Mouse (Mus musculus): ENCODE results near the gene Zfp113. TPM values are rescaled to one million over a fixed set of nuclear protein-coding genes. Genes with fewer than 3 reads are reported as not detected.
A peak's percentile ranks its signal among the peaks of the same experiment; 100 is the strongest.

Gene Zfp113
- polyA plus RNA-seq, 1 experiment from 2014 or later, result 25.5 TPM

- H3K4me3 ChIP-seq (ENCODE audit: low read depth, low read length), result peak within 1 kb of the TSS; percentile 83
- H3K4me2 ChIP-seq (ENCODE audit: low read depth), result peak within 1 kb of the TSS; percentile 60
- peaks cover 17% of the 10 kb centered on the region for H3K36me3 ChIP-seq (ENCODE audit: control insufficient read depth, insufficient read depth, low read length)
- 0 out of 2 replicates have a peak within 1 kb of the TSS, but pooled peaks have one; percentile 27 for H3K27ac ChIP-seq (ENCODE audit: low read depth, low read length)
- H3K9ac ChIP-seq (ENCODE audit: low read length), result peak within 1 kb of the TSS; percentile 81
- under 1% methylated on average over 42 of the region's 42 CpGs for WGBS
- peak; percentile 94 for ATAC-seq (ENCODE audit: insufficient read depth, low FRiP score, low TSS enrichment)
- peak; percentile 93 for DNase-seq (ENCODE audit: low spot score)
- peaks cover 7% of the 10 kb centered on the region; the same call in 1 of the 2 replicates for H3K4me1 ChIP-seq (ENCODE audit: control insufficient read depth, insufficient read depth, low read length)
- H3K9me3 ChIP-seq (ENCODE audit: control insufficient read depth, low read length), result no peaks in the 10 kb centered on the region
- no peaks in the 10 kb centered on the region for H3K27me3 ChIP-seq (ENCODE audit: control insufficient read depth, insufficient read depth, low read length)
These were observed 5.5 kb upstream of the Zfp113 start, which contains the start of gene Cops6 for GRCm38 (mm10) chr5:138160842-138161665. Gene Cops6, plus strand, starts transcription at chr5:138161071.

- H3K36me3 ChIP-seq (ENCODE audit: control insufficient read depth, insufficient read depth, low read length), result peaks cover 12% of the 10 kb centered on the region
- no peak overlapping the region for H3K27ac ChIP-seq (ENCODE audit: low read depth, low read length)
- ATAC-seq (ENCODE audit: insufficient read depth, low FRiP score, low TSS enrichment) (no peak), DNase-seq (ENCODE audit: low spot score) (no peak)
- peak overlapping the region; percentile 60 for H3K4me2 ChIP-seq (ENCODE audit: low read depth)
- H3K9ac ChIP-seq (ENCODE audit: low read length), result peak overlapping the region; percentile 81; the same call in 1 of the 2 replicates
- H3K4me3 ChIP-seq (ENCODE audit: low read depth, low read length), result peak overlapping the region; percentile 83
- no peaks in the 10 kb centered on the region for H3K27me3 ChIP-seq (ENCODE audit: control insufficient read depth, insufficient read depth, low read length)
- 72% methylated on average over 7 of the region's 7 CpGs for WGBS
- H3K4me1 ChIP-seq (ENCODE audit: control insufficient read depth, insufficient read depth, low read length), result peaks cover 7% of the 10 kb centered on the region; the same call in 1 of the 2 replicates
- H3K9me3 ChIP-seq (ENCODE audit: control insufficient read depth, low read length), result no peaks in the 10 kb centered on the region
These were observed 4.7 kb upstream of the Zfp113 start for GRCm38 (mm10) chr5:138160224-138160762.

GRCm38 (mm10) chr5:138154390-138154789 is 1.2 kb downstream of the Zfp113 start:
- H3K27ac ChIP-seq (ENCODE audit: low read depth, low read length), result no peak overlapping the region
- ATAC-seq (ENCODE audit: insufficient read depth, low FRiP score, low TSS enrichment), result no peak
- no peaks in the 10 kb centered on the region for H3K9me3 ChIP-seq (ENCODE audit: control insufficient read depth, low read length)
- peak overlapping the region; percentile 68 for H3K4me2 ChIP-seq (ENCODE audit: low read depth)
- no peaks in the 10 kb centered on the region for H3K4me1 ChIP-seq (ENCODE audit: control insufficient read depth, insufficient read depth, low read length)
- no peaks in the 10 kb centered on the region for H3K27me3 ChIP-seq (ENCODE audit: control insufficient read depth, insufficient read depth, low read length)
- 87% methylated on average over 3 of the region's 3 CpGs for WGBS
- peak overlapping the region; percentile 73 for H3K4me3 ChIP-seq (ENCODE audit: low read depth, low read length)
- H3K9ac ChIP-seq (ENCODE audit: low read length), result peak overlapping the region; percentile 95
- H3K36me3 ChIP-seq (ENCODE audit: control insufficient read depth, insufficient read depth, low read length), result peaks cover 7% of the 10 kb centered on the region
- no peak for DNase-seq (ENCODE audit: low spot score)

GRCm38 (mm10) chr5:138138585-138138984 is 17.0 kb downstream of the Zfp113 start:
- H3K4me1 ChIP-seq (ENCODE audit: control insufficient read depth, insufficient read depth, low read length), result no peaks in the 10 kb centered on the region
- ATAC-seq (ENCODE audit: insufficient read depth, low FRiP score, low TSS enrichment) (no peak), DNase-seq (ENCODE audit: low spot score) (no peak)
- H3K4me2 ChIP-seq (ENCODE audit: low read depth), result no peak overlapping the region
- no peaks in the 10 kb centered on the region for H3K9me3 ChIP-seq (ENCODE audit: control insufficient read depth, low read length)
- WGBS, result 82% methylated on average over 4 of the region's 4 CpGs
- H3K4me3 ChIP-seq (ENCODE audit: low read depth, low read length), result no peak overlapping the region
- H3K36me3 ChIP-seq (ENCODE audit: control insufficient read depth, insufficient read depth, low read length), result peaks cover 7% of the 10 kb centered on the region; the same call in 1 of the 2 replicates
- no peak overlapping the region for H3K9ac ChIP-seq (ENCODE audit: low read length)
- no peaks in the 10 kb centered on the region for H3K27me3 ChIP-seq (ENCODE audit: control insufficient read depth, insufficient read depth, low read length)
- no peak overlapping the region for H3K27ac ChIP-seq (ENCODE audit: low read depth, low read length)

- Histone ChIP-seq H3K36me3 (ENCODE audit: control insufficient read depth, insufficient read depth, low read length) (peaks cover 12% of the 10 kb centered on the region; the same call in 1 of the 2 replicates), H3K27me3 (ENCODE audit: control insufficient read depth, insufficient read depth, low read length) (no peaks in the 10 kb centered on the region), H3K9ac (ENCODE audit: low read length) (no peak overlapping the region), H3K9me3 (ENCODE audit: control insufficient read depth, low read length) (no peaks in the 10 kb centered on the region), H3K4me2 (ENCODE audit: low read depth) (no peak overlapping the region), H3K4me1 (ENCODE audit: control insufficient read depth, insufficient read depth, low read length) (no peaks in the 10 kb centered on the region), H3K4me3 (ENCODE audit: low read depth, low read length) (no peak overlapping the region), H3K27ac (ENCODE audit: low read depth, low read length) (no peak overlapping the region)
- WGBS, result 66% methylated on average over 8 of the region's 8 CpGs
- DNase-seq (ENCODE audit: low spot score), result peak; percentile 43
- ATAC-seq (ENCODE audit: insufficient read depth, low FRiP score, low TSS enrichment), result no peak; the same call in 1 of the 2 replicates
These were observed 17.5 kb downstream of the Zfp113 start for GRCm38 (mm10) chr5:138137935-138138549.

GRCm38 (mm10) chr5:138137257-138137656 is 18.3 kb downstream of the Zfp113 start:
- H3K36me3 ChIP-seq (ENCODE audit: control insufficient read depth, insufficient read depth, low read length), result peaks cover 13% of the 10 kb centered on the region; the same call in 1 of the 2 replicates

GRCm38 (mm10) chr5:138132425-138133064 is 23.0 kb downstream of the Zfp113 start:
- 76% methylated on average over 5 of the region's 5 CpGs for WGBS
- no peak overlapping the region for H3K4me2 ChIP-seq (ENCODE audit: low read depth)

More at GRCm38 (mm10) chr5:138137257-138137656, 18.3 kb downstream of the Zfp113 start:
- Histone ChIP-seq H3K4me2 (ENCODE audit: low read depth) (no peak overlapping the region), H3K4me1 (ENCODE audit: control insufficient read depth, insufficient read depth, low read length) (no peaks in the 10 kb centered on the region), H3K27ac (ENCODE audit: low read depth, low read length) (no peak overlapping the region), H3K4me3 (ENCODE audit: low read depth, low read length) (no peak overlapping the region), H3K27me3 (ENCODE audit: control insufficient read depth, insufficient read depth, low read length) (no peaks in the 10 kb centered on the region), H3K9me3 (ENCODE audit: control insufficient read depth, low read length) (no peaks in the 10 kb centered on the region), H3K9ac (ENCODE audit: low read length) (no peak overlapping the region)
- DNase-seq (ENCODE audit: low spot score) (no peak), ATAC-seq (ENCODE audit: insufficient read depth, low FRiP score, low TSS enrichment) (no peak)
- 90% methylated on average over 4 of the region's 4 CpGs for WGBS

GRCm38 (mm10) chr5:138118041-138118440 is 37.5 kb downstream of the Zfp113 start:
- ATAC-seq (ENCODE audit: insufficient read depth, low FRiP score, low TSS enrichment) (no peak), DNase-seq (ENCODE audit: low spot score) (no peak)
- H3K9me3 ChIP-seq (ENCODE audit: control insufficient read depth, low read length), result no peaks in the 10 kb centered on the region
- H3K36me3 ChIP-seq (ENCODE audit: control insufficient read depth, insufficient read depth, low read length), result 0 out of 2 replicates have a peak, but pooled peaks cover 2% of the 10 kb centered on the region
- peak overlapping the region; percentile 66 for H3K4me3 ChIP-seq (ENCODE audit: low read depth, low read length)
- no peak overlapping the region for H3K27ac ChIP-seq (ENCODE audit: low read depth, low read length)
- no peaks in the 10 kb centered on the region for H3K27me3 ChIP-seq (ENCODE audit: control insufficient read depth, insufficient read depth, low read length)
- H3K4me1 ChIP-seq (ENCODE audit: control insufficient read depth, insufficient read depth, low read length), result peaks cover 3% of the 10 kb centered on the region; the same call in 1 of the 2 replicates
- WGBS, result 92% methylated on average over 3 of the region's 3 CpGs
- H3K4me2 ChIP-seq (ENCODE audit: low read depth), result peak overlapping the region; percentile 61
- no peak overlapping the region for H3K9ac ChIP-seq (ENCODE audit: low read length)

More at GRCm38 (mm10) chr5:138132425-138133064, 23.0 kb downstream of the Zfp113 start:
- no peaks in the 10 kb centered on the region for H3K27me3 ChIP-seq (ENCODE audit: control insufficient read depth, insufficient read depth, low read length)
- H3K9me3 ChIP-seq (ENCODE audit: control insufficient read depth, low read length), result no peaks in the 10 kb centered on the region
- peaks cover 24% of the 10 kb centered on the region for H3K36me3 ChIP-seq (ENCODE audit: control insufficient read depth, insufficient read depth, low read length)
- DNase-seq (ENCODE audit: low spot score), result no peak
- H3K27ac ChIP-seq (ENCODE audit: low read depth, low read length), result no peak overlapping the region
- H3K4me1 ChIP-seq (ENCODE audit: control insufficient read depth, insufficient read depth, low read length), result no peaks in the 10 kb centered on the region
- no peak for ATAC-seq (ENCODE audit: insufficient read depth, low FRiP score, low TSS enrichment)
- no peak overlapping the region for H3K4me3 ChIP-seq (ENCODE audit: low read depth, low read length)
- H3K9ac ChIP-seq (ENCODE audit: low read length), result no peak overlapping the region
